Mouse (Mus musculus) thymus, adult 2 months (tissue): Measurements from ENCODE around the gene Fam81b.

Experiments
- CTCF ChIP-seq: fragments of 200-500 bp; IDR thresholded peaks from 2 replicates; pipeline ENCODE4 v1.5.1; 2012; ENCODE audit warnings: mild to moderate bottlenecking, control low read depth, low read length, moderate library complexity, borderline replicate concordance; ENCODE audit not compliant: control insufficient read depth, poor library complexity, insufficient read depth; ENCODE audit errors: extremely low read depth
- POLR2A ChIP-seq: fragments of 200-500 bp; IDR thresholded peaks from 2 replicates; pipeline ENCODE4 v1.6.1; 2012; ENCODE audit warnings: mild to moderate bottlenecking, low read length, control low read depth, moderate library complexity; ENCODE audit not compliant: control insufficient read depth, poor library complexity, insufficient read depth; ENCODE audit errors: extremely low read depth

DNA sequence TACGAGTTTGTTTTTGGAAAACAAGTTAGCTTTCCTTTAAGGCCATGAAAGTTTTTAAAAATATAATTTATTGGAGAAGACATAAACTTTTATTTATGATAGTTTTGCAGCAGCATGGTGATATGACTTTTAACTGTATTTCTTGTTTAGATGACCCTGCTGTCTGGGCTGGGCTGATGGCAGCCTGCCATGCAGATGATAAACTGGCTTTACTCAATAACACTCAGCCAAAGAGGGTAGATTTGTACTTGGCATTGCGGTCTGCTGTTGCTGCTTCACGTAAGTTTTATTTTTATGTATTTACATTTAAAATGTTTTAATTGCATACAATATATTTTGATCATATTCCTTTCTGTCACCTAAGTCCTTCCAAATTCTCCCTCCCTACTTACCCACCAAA, 147.8 kb downstream of the Fam81b start:
- TF ChIP-seq POLR2A (no peak), CTCF (no peak)
